Comparison of ENCODE assay signal across 10 mouse cellular contexts in the genomic region with DNA sequence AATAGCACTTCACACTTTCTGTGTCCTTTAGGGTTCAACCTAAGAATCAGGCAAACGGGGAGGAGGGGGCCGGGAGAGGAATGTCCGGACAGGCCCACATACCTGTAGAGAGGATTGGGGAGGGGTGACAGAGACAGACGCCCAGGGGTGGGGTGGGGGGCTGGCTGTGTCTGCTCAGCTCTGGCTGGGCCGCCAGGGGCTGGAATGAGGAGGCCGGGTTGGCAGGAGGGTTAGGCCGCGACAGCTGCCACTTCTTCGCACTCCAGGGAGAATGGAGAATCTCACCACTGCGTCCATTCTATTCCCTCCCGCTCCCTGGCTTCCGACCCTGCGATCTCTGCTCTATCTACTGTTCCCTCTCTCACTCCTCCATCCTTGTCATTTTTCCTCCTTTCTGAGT. TPM values are rescaled to one million over a fixed set of nuclear protein-coding genes. Genes with fewer than 3 reads are reported as not detected.
A peak's percentile ranks its signal among the peaks of the same experiment; 100 is the strongest.
DNase-seq lines count a peak whose midpoint lies in the region; ATAC-seq and TF ChIP-seq lines count a peak whose summit lies in the region.
"Had no signal": no experiment of that assay in that cellular context is flagged by ENCODE, and none has a peak within 500 bp of the region (broad histone marks: within the 10 kb centered on the region; RNA-seq: fewer than 3 reads in every experiment).

No protein-coding gene starts in this region.

- no peak for TF ChIP-seq POLR2A in heart, adult 2 months (IDR thresholded peaks at IDR 0.05; ENCODE audit: insufficient read depth, low read depth, low read length)
- no peak for TF ChIP-seq POLR2A in ES-Bruce4 (IDR thresholded peaks at IDR 0.05; ENCODE audit: insufficient read depth, low read length)

- ATAC-seq in hindbrain, embryonic 12.5 days (ENCODE audit: low FRiP score), result no peak
- no peak; the same call in 1 of the 2 replicates for ATAC-seq in midbrain, embryonic 11.5 days (ENCODE audit: low FRiP score)

- TF ChIP-seq EP300 in heart, adult 2 months (IDR thresholded peaks at IDR 0.05; ENCODE audit: insufficient read depth, low read depth, low read length), result no peak
- TF ChIP-seq EP300 in ES-Bruce4 (IDR thresholded peaks at IDR 0.05; ENCODE audit: insufficient read depth, low read depth, low read length), result no peak

- peaks cover 10% of the 10 kb centered on the region for H3K27me3 ChIP-seq in heart, adult 2 months (ENCODE audit: control insufficient read depth, insufficient read depth, low read length)
- no peaks in the 10 kb centered on the region; the same call in 1 of the 2 replicates for H3K27me3 ChIP-seq in ES-Bruce4 (ENCODE audit: control insufficient read depth, insufficient read depth, low read length, poor library complexity, severe bottlenecking)
- H3K27me3 ChIP-seq in hindbrain, embryonic 12.5 days, result peaks cover 92% of the 10 kb centered on the region
- H3K27me3 ChIP-seq in midbrain, embryonic 11.5 days (ENCODE audit: control insufficient read depth, insufficient read depth, low read length), result peaks cover 81% of the 10 kb centered on the region

- intact Hi-C loops in heart, adult 2 months (cut with DNase I), result no loop called here

- H3K79me2 ChIP-seq in heart, adult 2 months (replicated peaks; ENCODE audit: control insufficient read depth, insufficient read depth, low read length), result no peaks in the 10 kb centered on the region

- no peak for TF ChIP-seq CTCF in heart, adult 2 months (IDR thresholded peaks at IDR 0.05)
- TF ChIP-seq CTCF in ES-Bruce4 (IDR thresholded peaks at IDR 0.05; ENCODE audit: low read depth, low read length), result no peak

- H3K4me2 ChIP-seq in hindbrain, embryonic 12.5 days (replicated peaks), result peak overlapping the region; percentile 81
- H3K4me2 ChIP-seq in midbrain, embryonic 11.5 days, result peak overlapping the region; percentile 76

- H3K36me3 ChIP-seq in heart, adult 2 months (ENCODE audit: control insufficient read depth, insufficient read depth, low read length), result no peaks in the 10 kb centered on the region
- H3K36me3 ChIP-seq in ES-Bruce4 (ENCODE audit: control insufficient read depth, insufficient read depth, low read length, poor library complexity, severe bottlenecking), result no peaks in the 10 kb centered on the region
- H3K36me3 ChIP-seq in hindbrain, embryonic 12.5 days, result no peaks in the 10 kb centered on the region
- H3K36me3 ChIP-seq in midbrain, embryonic 11.5 days (ENCODE audit: control insufficient read depth, insufficient read depth, low read length), result no peaks in the 10 kb centered on the region

- no peak overlapping the region for H3K27ac ChIP-seq in heart, adult 2 months
- no peak overlapping the region for H3K27ac ChIP-seq in ES-Bruce4 (ENCODE audit: insufficient read depth, low read length)
- H3K27ac ChIP-seq in hindbrain, embryonic 12.5 days, result no peak overlapping the region
- H3K27ac ChIP-seq in midbrain, embryonic 11.5 days (ENCODE audit: low read depth, low read length), result no peak overlapping the region

- WGBS in heart, adult 2 months, result 15% methylated on average over 13 of the region's 13 CpGs
- 2% methylated on average over 12 of the region's 13 CpGs for WGBS in hindbrain, embryonic 12.5 days
- WGBS in midbrain, embryonic 11.5 days, result 2% methylated on average over 13 of the region's 13 CpGs

- no peak for DNase-seq in heart, adult 2 months
- no peak for DNase-seq in heart, adult 11 months
- DNase-seq in midbrain, embryonic 11.5 days (ENCODE audit: low spot score, missing footprints), result peak; percentile 91
- no peak for DNase-seq in spleen, adult 18-20 months
- DNase-seq in right cerebral cortex, postnatal 4 days, result no peak
- DNase-seq in spleen, postnatal 14 days (ENCODE audit: low spot score in 2 of 2), result no peak

- peak overlapping the region; percentile 48 for H3K4me3 ChIP-seq in heart, adult 2 months
- peak overlapping the region; percentile 89 for H3K4me3 ChIP-seq in ES-Bruce4 (ENCODE audit: low read depth, low read length)
- peak overlapping the region; percentile 41 for H3K4me3 ChIP-seq in hindbrain, embryonic 12.5 days
- peak overlapping the region; percentile 45 for H3K4me3 ChIP-seq in midbrain, embryonic 11.5 days (ENCODE audit: low read depth, low read length)
- H3K4me3 ChIP-seq: erythroblast, embryonic 14.5 days had no signal

- H3K9ac ChIP-seq in heart, adult 2 months (ENCODE audit: low read depth, low read length), result no peak overlapping the region
- H3K9ac ChIP-seq in ES-Bruce4 (ENCODE audit: low read depth, poor library complexity, severe bottlenecking), result peak overlapping the region; percentile 30
- 0 out of 2 replicates have a peak overlapping the region, but pooled peaks have one; percentile 49 for H3K9ac ChIP-seq in hindbrain, embryonic 12.5 days
- no peak overlapping the region for H3K9ac ChIP-seq in midbrain, embryonic 11.5 days (ENCODE audit: low read length)

- H3K4me1 ChIP-seq in heart, adult 2 months (ENCODE audit: control insufficient read depth, insufficient read depth, low read length), result no peaks in the 10 kb centered on the region; the same call in 1 of the 2 replicates
- peaks cover 9% of the 10 kb centered on the region for H3K4me1 ChIP-seq in ES-Bruce4 (ENCODE audit: control insufficient read depth, insufficient read depth, low read length)
- peaks cover 18% of the 10 kb centered on the region for H3K4me1 ChIP-seq in hindbrain, embryonic 12.5 days
- peaks cover 9% of the 10 kb centered on the region for H3K4me1 ChIP-seq in midbrain, embryonic 11.5 days (ENCODE audit: control insufficient read depth, insufficient read depth, low read length)

- H3K9me3 ChIP-seq in ES-Bruce4 (replicated peaks; ENCODE audit: control insufficient read depth, insufficient read depth, low read length, poor library complexity, severe bottlenecking), result no peaks in the 10 kb centered on the region
- no peaks in the 10 kb centered on the region for H3K9me3 ChIP-seq in hindbrain, embryonic 12.5 days (replicated peaks)
- no peaks in the 10 kb centered on the region for H3K9me3 ChIP-seq in midbrain, embryonic 11.5 days (ENCODE audit: control insufficient read depth, low read length)

RNA-seq across cellular contexts. Expression of a gene that starts 7.8 kb away (rescaled TPM):
- total RNA-seq in heart, adult 2 months (2021), result not detected
- not detected in 2 replicates for polyA plus RNA-seq in heart, adult 2 months (2012; rRNA removed)
- polyA plus RNA-seq in ES-Bruce4 (2011; ENCODE audit: insufficient read depth, insufficient read length, low read depth, missing spikeins), result 0.79 and 0.81 TPM in 2 replicates
- 1.2 and 2.3 TPM in 2 replicates for polyA plus RNA-seq in hindbrain, embryonic 12.5 days (2016; fragmentation: Nextera tagmentation; extraction: Ambion mirVana)
- 1.4 and 2.3 TPM in 2 replicates for polyA plus RNA-seq in midbrain, embryonic 11.5 days (2014; fragmentation: Nextera tagmentation; extraction: Ambion mirVana)

RNA-seq across cellular contexts. Expression of a gene that starts 11.9 kb away (rescaled TPM):
- total RNA-seq in heart, adult 2 months (2021), result under 1 TPM; 0.32 to 0.70 TPM
- 0.38 and 0.39 TPM in 2 replicates for polyA plus RNA-seq in heart, adult 2 months (2012; rRNA removed)
- 5.0 and 5.6 TPM in 2 replicates for polyA plus RNA-seq in ES-Bruce4 (2011; ENCODE audit: insufficient read depth, insufficient read length, low read depth, missing spikeins)
- polyA plus RNA-seq in hindbrain, embryonic 12.5 days (2016; fragmentation: Nextera tagmentation; extraction: Ambion mirVana), result 9.6 and 11.4 TPM in 2 replicates
- 3.3 and 3.4 TPM in 2 replicates for polyA plus RNA-seq in midbrain, embryonic 11.5 days (2014; fragmentation: Nextera tagmentation; extraction: Ambion mirVana)
- polyA plus RNA-seq: erythroblast, embryonic 14.5 days had no signal

RNA-seq across cellular contexts. Expression of a gene that starts 34.5 kb away (rescaled TPM):
- total RNA-seq in heart, adult 2 months (2021), result 1 to 10 TPM; 1.1 to 1.3 TPM
- 2.1 and 3.0 TPM in 2 replicates for polyA plus RNA-seq in heart, adult 2 months (2012; rRNA removed)
- polyA plus RNA-seq in ES-Bruce4 (2011; ENCODE audit: insufficient read depth, insufficient read length, low read depth, missing spikeins), result 0.21 and 0.23 TPM in 2 replicates
- 0.21 and 0.38 TPM in 2 replicates for polyA plus RNA-seq in hindbrain, embryonic 12.5 days (2016; fragmentation: Nextera tagmentation; extraction: Ambion mirVana)
- polyA plus RNA-seq in midbrain, embryonic 11.5 days (2014; fragmentation: Nextera tagmentation; extraction: Ambion mirVana), result not detected in 2 replicates
- total RNA-seq: left cerebral cortex, postnatal 25 days had no signal
- polyA plus RNA-seq: erythroblast, embryonic 14.5 days had no signal

Comparison
In these comparisons a context has a peak if more than half of its experiments do, and no peak if none do; other contexts are left out.
1. H3K9ac ChIP-seq: peak in ES-Bruce4 (single experiment) and hindbrain, embryonic 12.5 days (single experiment); none in heart, adult 2 months (single experiment) and midbrain, embryonic 11.5 days (single experiment).
2. Peak in every context shown above with its lines, with median percentiles within 50 percentile points of each other: H3K4me3 ChIP-seq.